Mouse (Mus musculus) erythroblast, adult 5-6 weeks (primary cell): Measurements from ENCODE around the gene Adcy4. TPM values are rescaled to one million over a fixed set of nuclear protein-coding genes. Genes with fewer than 3 reads are reported as not detected.

Experiments used
- ATAC-seq: replicated peaks from 2 replicates; pipeline ENCODE4 v1.8.0; 2016; ENCODE audit warnings: moderate number of reproducible peaks, mild to moderate bottlenecking, moderate TSS enrichment, inconsistent platforms; ENCODE audit not compliant: poor library complexity, low FRiP score, severe bottlenecking
- total RNA-seq, 2 experiments: library from RNA; stranded (forward) in 1 of 2; stranded (reverse) in 1 of 2; fragments of 150-400 nt in 1 of 2; fragments of 200-764, 138-1000 nt in 1 of 2; gene quantifications; 2 replicates each; pipeline versions ENCODE4 v1.2.3 to v1.2.4; 2015 to 2017; ENCODE audit warnings: low replicate concordance in 2 of 2

Adcy4 gene
- not detected in 2 replicates for total RNA-seq (2015; ENCODE audit: low replicate concordance)
- not detected in 2 replicates for total RNA-seq (2017; ENCODE audit: low replicate concordance)

GRCm38 (mm10) chr14:55783958-55784235 lies at the start of gene Adcy4:
TSS of gene Adcy4 (minus strand) at chr14:55784095.
- no peak for ATAC-seq

GRCm38 (mm10) chr14:55833126-55833525 lies 49.2 kb upstream of the Adcy4 start:
- ATAC-seq: no peak

- ATAC-seq: no peak
Measured at GRCm38 (mm10) chr14:55830331-55830730, 46.4 kb upstream of the Adcy4 start.

- ATAC-seq: no peak
Measured at GRCm38 (mm10) chr14:55829854-55830253, 46.0 kb upstream of the Adcy4 start.

GRCm38 (mm10) chr14:55828716-55829263 lies 44.9 kb upstream of the Adcy4 start:
- no peak for ATAC-seq

- ATAC-seq: no peak
Measured at GRCm38 (mm10) chr14:55826551-55827340, 42.9 kb upstream of the Adcy4 start.

GRCm38 (mm10) chr14:55826142-55826541 lies 42.2 kb upstream of the Adcy4 start:
- no peak for ATAC-seq

GRCm38 (mm10) chr14:55825216-55826051 lies 41.5 kb upstream of the Adcy4 start:
- ATAC-seq: no peak

GRCm38 (mm10) chr14:55824481-55825215 lies 40.8 kb upstream of the Adcy4 start:
- ATAC-seq: no peak

GRCm38 (mm10) chr14:55824001-55824480 lies 40.1 kb upstream of the Adcy4 start:
- ATAC-seq: no peak

- ATAC-seq: no peak
Measured at GRCm38 (mm10) chr14:55822991-55823762, 39.3 kb upstream of the Adcy4 start, which contains the start of gene Nfatc4. TSS of gene Nfatc4 (plus strand) at chr14:55823144.

- peak; percentile 56; the same call in 1 of the 2 replicates for ATAC-seq
Measured at GRCm38 (mm10) chr14:55822435-55822990, 38.6 kb upstream of the Adcy4 start.

- ATAC-seq: no peak
Measured at GRCm38 (mm10) chr14:55820576-55820975, 36.7 kb upstream of the Adcy4 start.

GRCm38 (mm10) chr14:55819845-55820405 lies 36.0 kb upstream of the Adcy4 start:
- no peak for ATAC-seq

- ATAC-seq: no peak
Measured at GRCm38 (mm10) chr14:55815310-55815751, 31.4 kb upstream of the Adcy4 start.

GRCm38 (mm10) chr14:55814885-55815284 lies 31.0 kb upstream of the Adcy4 start:
- ATAC-seq: no peak

GRCm38 (mm10) chr14:55795380-55796163 lies 11.7 kb upstream of the Adcy4 start:
- ATAC-seq: no peak

GRCm38 (mm10) chr14:55793946-55794345 lies 10.1 kb upstream of the Adcy4 start:
- no peak for ATAC-seq
